Comparison of ENCODE assay signal across 13 mouse cellular contexts in genomic region chr6:88742286-88743011, GRCm38 (mm10). TPM values are rescaled to one million over a fixed set of nuclear protein-coding genes. Genes with fewer than 3 reads are reported as not detected.
DNase-seq lines count a peak whose midpoint lies in the region; ATAC-seq and TF ChIP-seq lines count a peak whose summit lies in the region.
"Had no signal": no experiment of that assay in that cellular context is flagged by ENCODE, and none has a peak within 500 bp of the region (broad histone marks: within the 10 kb centered on the region; RNA-seq: fewer than 3 reads in every experiment).

No protein-coding gene starts in this region.

- WGBS in embryonic facial prominence, embryonic 14.5 days, result 71% methylated on average over 9 of the region's 9 CpGs
- WGBS in embryonic facial prominence, embryonic 10.5 days, result 76% methylated on average over 9 of the region's 9 CpGs
- WGBS in kidney, adult 2 months, result 48% methylated on average over 9 of the region's 9 CpGs
- 58% methylated on average over 9 of the region's 9 CpGs for WGBS in neural tube, embryonic 15.5 days

- no peak for TF ChIP-seq POLR2A in kidney, adult 2 months (IDR thresholded peaks at IDR 0.05; ENCODE audit: low read depth, low read length)

- TF ChIP-seq CTCF in kidney, adult 2 months (conservative IDR thresholded peaks at IDR 0.05; ENCODE audit: insufficient read depth, insufficient read length, low read depth, low read length), result no peak

- no peaks in the 10 kb centered on the region for H3K9me3 ChIP-seq in embryonic facial prominence, embryonic 14.5 days (ENCODE audit: control insufficient read depth, low read length)
- no peaks in the 10 kb centered on the region for H3K9me3 ChIP-seq in embryonic facial prominence, embryonic 10.5 days
- H3K9me3 ChIP-seq in neural tube, embryonic 15.5 days (replicated peaks), result no peaks in the 10 kb centered on the region
- H3K9me3 ChIP-seq: heart, embryonic 15.5 days; limb, embryonic 12.5 days had no signal

- no peaks in the 10 kb centered on the region for H3K27me3 ChIP-seq in embryonic facial prominence, embryonic 14.5 days (replicated peaks; ENCODE audit: control insufficient read depth, insufficient read depth, low read length)
- H3K27me3 ChIP-seq in embryonic facial prominence, embryonic 10.5 days (replicated peaks; ENCODE audit: low read depth, poor library complexity, severe bottlenecking), result 0 out of 2 replicates have a peak, but pooled peaks cover 4% of the 10 kb centered on the region
- no peaks in the 10 kb centered on the region for H3K27me3 ChIP-seq in kidney, adult 2 months (replicated peaks; ENCODE audit: control insufficient read depth, insufficient read depth, low read length)
- H3K27me3 ChIP-seq in neural tube, embryonic 15.5 days (replicated peaks), result no peaks in the 10 kb centered on the region
- H3K27me3 ChIP-seq: heart, embryonic 15.5 days had no signal

- H3K27ac ChIP-seq in embryonic facial prominence, embryonic 14.5 days (replicated peaks; ENCODE audit: low read depth, low read length), result no peak overlapping the region
- no peak overlapping the region for H3K27ac ChIP-seq in embryonic facial prominence, embryonic 10.5 days (replicated peaks)
- H3K27ac ChIP-seq in kidney, adult 2 months (ENCODE audit: insufficient read depth, low read depth, low read length), result peak overlapping the region; percentile 13
- H3K27ac ChIP-seq in neural tube, embryonic 15.5 days (replicated peaks), result peak overlapping the region; percentile 29
- H3K27ac ChIP-seq: heart, embryonic 15.5 days; limb, embryonic 12.5 days had no signal

- no peak for DNase-seq in embryonic facial prominence, embryonic 14.5 days (ENCODE audit: low spot score)
- DNase-seq in embryonic facial prominence, embryonic 10.5 days (ENCODE audit: low spot score), result no peak
- peak; percentile 91 for DNase-seq in kidney, adult 2 months
- no peak for DNase-seq in kidney, postnatal 4 days
- DNase-seq in kidney, adult 9 months, result peak; percentile 88
- no peak for DNase-seq in embryo, embryonic 10.5 days (ENCODE audit: low spot score)
- no peak for DNase-seq in left cerebral cortex, postnatal 36 days (ENCODE audit: low spot score in 2 of 2)
- DNase-seq: adrenal gland, adult 8-10 months; B cell, adult 2 months had no signal

- intact Hi-C loops in left cerebral cortex, postnatal 36 days (cut with DNase I), result no loop called here

- H3K4me1 ChIP-seq in embryonic facial prominence, embryonic 14.5 days (ENCODE audit: control insufficient read depth, insufficient read depth, low read length), result peaks cover 16% of the 10 kb centered on the region
- peaks cover 15% of the 10 kb centered on the region; the same call in 1 of the 2 replicates for H3K4me1 ChIP-seq in embryonic facial prominence, embryonic 10.5 days
- peaks cover 11% of the 10 kb centered on the region for H3K4me1 ChIP-seq in kidney, adult 2 months (ENCODE audit: control insufficient read depth, insufficient read depth, low read length)
- peaks cover 47% of the 10 kb centered on the region for H3K4me1 ChIP-seq in neural tube, embryonic 15.5 days

- H3K4me3 ChIP-seq in embryonic facial prominence, embryonic 14.5 days (ENCODE audit: low read depth, low read length), result no peak overlapping the region
- H3K4me3 ChIP-seq in embryonic facial prominence, embryonic 10.5 days, result no peak overlapping the region
- no peak overlapping the region for H3K4me3 ChIP-seq in kidney, adult 2 months (ENCODE audit: insufficient read depth, low read depth, low read length)
- no peak overlapping the region for H3K4me3 ChIP-seq in neural tube, embryonic 15.5 days (replicated peaks)
- H3K4me3 ChIP-seq: heart, embryonic 15.5 days; limb, embryonic 12.5 days had no signal

- H3K36me3 ChIP-seq in embryonic facial prominence, embryonic 14.5 days (ENCODE audit: control insufficient read depth, insufficient read depth, low read length), result no peaks in the 10 kb centered on the region
- no peaks in the 10 kb centered on the region for H3K36me3 ChIP-seq in embryonic facial prominence, embryonic 10.5 days (replicated peaks)
- H3K36me3 ChIP-seq in kidney, adult 2 months (ENCODE audit: control insufficient read depth, insufficient read depth, low read length), result no peaks in the 10 kb centered on the region
- no peaks in the 10 kb centered on the region for H3K36me3 ChIP-seq in neural tube, embryonic 15.5 days
- H3K36me3 ChIP-seq: heart, embryonic 15.5 days; limb, embryonic 12.5 days had no signal

- 0 out of 2 replicates have a peak, but pooled peaks have one; percentile 9 for ATAC-seq in embryonic facial prominence, embryonic 14.5 days (ENCODE audit: low read depth)
- no peak for ATAC-seq in neural tube, embryonic 15.5 days (ENCODE audit: low FRiP score)
- ATAC-seq: intestine, postnatal 0 days had no signal

- no peak overlapping the region for H3K9ac ChIP-seq in embryonic facial prominence, embryonic 14.5 days (ENCODE audit: low read depth, low read length)
- no peak overlapping the region for H3K9ac ChIP-seq in neural tube, embryonic 15.5 days (replicated peaks)
- H3K9ac ChIP-seq: heart, embryonic 15.5 days; limb, embryonic 12.5 days had no signal

- H3K4me2 ChIP-seq in embryonic facial prominence, embryonic 14.5 days (ENCODE audit: low read depth, low read length), result no peak overlapping the region
- no peak overlapping the region for H3K4me2 ChIP-seq in neural tube, embryonic 15.5 days
- H3K4me2 ChIP-seq: heart, embryonic 15.5 days; limb, embryonic 12.5 days had no signal

RNA-seq across cellular contexts. Expression of gene Mgll, which starts 18.2 kb away (rescaled TPM):
- polyA plus RNA-seq in embryonic facial prominence, embryonic 14.5 days (2014; fragmentation: Nextera tagmentation; extraction: Ambion mirVana), result 29.1 and 30.4 TPM in 2 replicates
- 6.2 and 6.6 TPM in 2 replicates for polyA plus RNA-seq in embryonic facial prominence, embryonic 10.5 days (2016; fragmentation: Nextera tagmentation; extraction: Ambion mirVana)
- polyA plus RNA-seq in kidney, adult 2 months (2012; rRNA removed), result 152 and 159 TPM in 2 replicates
- 72.1 and 74.7 TPM in 2 replicates for polyA plus RNA-seq in neural tube, embryonic 15.5 days (2015; fragmentation: Nextera tagmentation; extraction: Ambion mirVana)
- 100 to 1,000 TPM; 193 to 231 TPM for total RNA-seq in left cerebral cortex, postnatal 36 days (2021)

Comparison
In these comparisons a context has a peak if more than half of its experiments do, and no peak if none do; other contexts are left out.
1. DNase-seq: peak in kidney, adult 2 months (single experiment) and kidney, adult 9 months (single experiment); none in embryonic facial prominence, embryonic 14.5 days (single experiment), embryonic facial prominence, embryonic 10.5 days (single experiment), kidney, postnatal 4 days (0 of 2), embryo, embryonic 10.5 days (single experiment) and left cerebral cortex, postnatal 36 days (0 of 2).
2. H3K27ac ChIP-seq: peak in kidney, adult 2 months (single experiment) and neural tube, embryonic 15.5 days (single experiment); none in embryonic facial prominence, embryonic 14.5 days (single experiment) and embryonic facial prominence, embryonic 10.5 days (single experiment).